Mouse (Mus musculus) forebrain, postnatal 0 days (tissue): ENCODE data around the gene E4f1. TPM values are rescaled to one million over a fixed set of nuclear protein-coding genes. Genes with fewer than 3 reads are reported as not detected.
"Not testable (repeated sequence)": the region's sequence is repeated elsewhere in the genome, so short reads cannot be mapped to it uniquely, and the experiment has no call there.

Experiments used
- ATAC-seq: fragments of 200-750 bp; cut with Nextera tagmentation; 2 replicates; pipeline ENCODE4 v1.8.0; 2017; ENCODE audit warnings: mild to moderate bottlenecking, moderate library complexity
- DNase-seq: peaks from one replicate; pipeline ENCODE4 v3.0.0-alpha.2; 2015
- H3K27ac ChIP-seq: fragments of 300-500 bp; sonication (generic); 2 replicates; pipeline ENCODE4 v1.5.1; 2014; ENCODE audit warnings: low read depth, mild to moderate bottlenecking, antibody characterized with exemption, low read length, moderate library complexity, mixed read lengths
- H3K27me3 ChIP-seq: fragments of 300-500 bp; sonication (generic); 2 replicates; pipeline ENCODE4 v1.6.1; 2014; ENCODE audit warnings: mild to moderate bottlenecking, low read length, mixed read lengths; ENCODE audit not compliant: insufficient read depth
- H3K36me3 ChIP-seq: fragments of 300-500 bp; sonication (generic); 2 replicates; pipeline ENCODE4 v1.6.1; 2014; ENCODE audit warnings: mild to moderate bottlenecking, moderate library complexity; ENCODE audit not compliant: insufficient read depth
- H3K4me1 ChIP-seq: fragments of 300-500 bp; sonication (generic); 2 replicates; pipeline ENCODE4 v1.6.1; 2014; ENCODE audit warnings: antibody characterized with exemption; ENCODE audit not compliant: insufficient read depth
- H3K4me2 ChIP-seq: fragments of 300-500 bp; sonication (generic); 2 replicates; pipeline ENCODE4 v1.6.1; 2014; ENCODE audit warnings: low read depth, mild to moderate bottlenecking, moderate library complexity
- H3K4me3 ChIP-seq: fragments of 300-500 bp; sonication (generic); 2 replicates; pipeline ENCODE4 v1.5.1; 2014; ENCODE audit warnings: low read depth, low read length, mixed read lengths
- H3K9ac ChIP-seq: fragments of 300-500 bp; sonication (generic); 2 replicates; pipeline ENCODE4 v1.6.1; 2014; ENCODE audit warnings: mild to moderate bottlenecking
- H3K9me3 ChIP-seq: fragments of 300-500 bp; sonication (generic); 2 replicates; pipeline ENCODE4 v1.6.1; 2016; ENCODE audit warnings: low read length
- CTCF ChIP-seq: sonication (generic); IDR thresholded peaks from 2 replicates; pipeline ENCODE4 v1.5.1; 2016; ENCODE audit warnings: antibody characterized with exemption, control low read depth, low read depth
- WGBS: fragments of 180-500 bp; shearing (Covaris S2); extraction: QIAGEN DNeasy Blood & Tissue Kit; methylation state at CpG from one replicate; pipeline ENCODE4 v1.1.7; 2014; 5-methylcytosine and 5-hydroxymethylcytosine counted together
- polyA plus RNA-seq: library from polyadenylated mRNA; unstranded; fragments of >200 nt; fragmentation: Nextera tagmentation; extraction: Ambion mirVana; gene quantifications from 2 replicates; pipeline ENCODE4 v1.2.1, GENCODE M21; 2015
- total RNA-seq: library from RNA; depleted of rRNA; stranded (reverse); fragments of >200 nt; gene quantifications from 2 replicates; pipeline ENCODE4 v1.2.3, GENCODE M21; 2014

Gene E4f1
- total and polyA plus RNA-seq, 2 experiments from 2014 or later: 25.6 to 37.5 TPM

DNA sequence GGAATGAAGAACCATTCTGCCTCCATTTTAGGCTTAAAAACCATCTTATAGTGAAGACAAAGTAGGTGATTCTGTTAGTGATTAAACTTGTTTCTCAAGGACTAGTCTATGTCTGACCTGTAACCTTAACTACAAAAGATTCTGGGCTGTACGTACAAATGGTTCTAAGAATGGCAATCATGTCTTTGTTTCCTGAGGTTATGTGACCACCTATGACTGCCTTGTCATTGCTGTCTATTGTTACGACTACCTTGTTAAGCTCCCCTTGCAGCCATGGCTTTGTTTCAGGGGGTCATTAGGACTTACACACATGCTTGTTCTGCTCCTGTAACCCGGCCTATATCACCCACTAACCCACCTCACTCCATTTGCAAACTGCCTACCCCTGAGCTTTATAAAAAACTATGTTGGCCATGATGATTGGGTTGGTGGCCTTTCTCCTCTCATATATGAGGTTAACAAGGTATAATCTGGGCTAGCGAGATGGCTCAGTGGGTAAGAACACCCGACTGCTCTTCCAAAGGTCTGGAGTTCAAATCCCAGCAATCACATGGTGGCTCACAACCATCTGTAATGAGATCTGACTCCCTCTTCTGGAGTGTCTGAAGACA lies 1.4 kb downstream of the E4f1 start:
- ATAC-seq: no peak
- no peak overlapping the region for H3K4me2 ChIP-seq
- no peak overlapping the region for H3K4me3 ChIP-seq
- DNase-seq: no peak
- no peaks in the 10 kb centered on the region for H3K9me3 ChIP-seq
- 93% methylated on average over 5 of the region's 5 CpGs for WGBS
- no peak for TF ChIP-seq CTCF
- H3K4me1 ChIP-seq: peaks cover 10% of the 10 kb centered on the region
- H3K9ac ChIP-seq: no peak overlapping the region
- H3K36me3 ChIP-seq: peaks cover under 1% of the 10 kb centered on the region; the same call in 1 of the 2 replicates
- no peaks in the 10 kb centered on the region for H3K27me3 ChIP-seq
- no peak overlapping the region for H3K27ac ChIP-seq

DNA sequence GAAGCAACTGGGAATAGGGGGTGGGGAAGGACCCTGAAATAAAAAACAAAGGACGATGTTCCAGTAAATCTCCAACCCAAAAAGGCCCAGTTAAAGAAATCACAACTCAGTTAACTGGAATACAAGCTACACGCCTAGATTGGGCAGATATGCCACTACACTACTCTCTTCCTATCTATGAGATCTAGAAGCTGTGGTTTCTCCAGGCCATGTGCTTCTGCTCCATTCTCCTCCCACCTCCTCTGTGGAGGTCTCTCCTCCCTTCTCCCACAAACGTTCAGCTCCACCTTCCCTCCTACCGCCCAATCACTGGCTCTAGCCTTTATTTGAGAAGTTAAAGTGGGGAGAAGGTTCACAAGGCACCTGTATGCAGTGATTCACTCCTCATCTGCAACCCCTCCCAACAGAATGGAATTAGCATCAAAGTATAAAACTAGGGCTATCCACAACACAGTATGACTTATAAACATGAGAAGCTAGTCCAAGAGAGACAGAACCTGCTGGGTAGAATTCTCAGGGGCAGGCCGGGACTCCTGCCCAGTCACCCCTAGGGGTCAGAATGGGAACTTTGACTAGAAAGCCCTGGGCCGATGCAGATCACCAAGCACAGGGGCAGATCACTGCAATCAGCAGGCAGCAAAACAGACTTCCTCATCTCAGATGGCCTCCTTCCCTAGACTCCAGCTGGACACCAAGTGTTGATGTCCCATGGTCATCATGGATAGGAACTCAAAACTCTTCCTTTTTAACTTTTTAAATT lies 6.6 kb downstream of the E4f1 start:
- no peaks in the 10 kb centered on the region for H3K9me3 ChIP-seq
- ATAC-seq: no peak
- DNase-seq: no peak
- H3K4me3 ChIP-seq: no peak overlapping the region
- H3K27me3 ChIP-seq: no peaks in the 10 kb centered on the region
- H3K4me1 ChIP-seq: no peaks in the 10 kb centered on the region
- no peak overlapping the region for H3K9ac ChIP-seq
- 62% methylated on average over 6 of the region's 6 CpGs for WGBS
- no peaks in the 10 kb centered on the region for H3K36me3 ChIP-seq
- TF ChIP-seq CTCF: no peak
- no peak overlapping the region for H3K27ac ChIP-seq
- H3K4me2 ChIP-seq: no peak overlapping the region

DNA sequence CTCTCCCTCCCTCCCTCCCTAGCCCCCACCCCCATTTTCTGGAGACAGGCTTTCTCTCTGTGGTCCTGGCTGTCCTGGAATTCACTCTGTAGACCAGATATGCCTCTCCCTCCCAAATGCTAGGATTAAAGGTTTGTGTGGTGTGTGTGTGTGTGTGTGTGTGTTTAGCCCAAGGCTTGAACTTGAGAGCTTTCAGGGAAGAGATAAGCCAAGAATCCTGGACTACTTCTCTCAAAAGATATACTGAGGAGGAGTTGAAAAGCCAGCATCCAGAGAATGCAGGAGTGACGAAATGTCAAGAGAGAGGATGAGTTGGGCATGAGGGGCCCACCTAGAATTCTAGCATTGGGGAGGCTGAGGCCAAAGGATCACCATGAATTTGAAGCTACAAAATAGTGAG lies 7.2 kb downstream of the E4f1 start:
- DNase-seq: no peak
- Histone ChIP-seq H3K27me3 (no peaks in the 10 kb centered on the region), H3K9ac (no peak overlapping the region), H3K27ac (no peak overlapping the region), H3K36me3 (no peaks in the 10 kb centered on the region), H3K4me2 (no peak overlapping the region), H3K4me1 (no peaks in the 10 kb centered on the region), H3K9me3 (no peaks in the 10 kb centered on the region), H3K4me3 (no peak overlapping the region)
- TF ChIP-seq CTCF: no peak
- ATAC-seq: no peak
- 84% methylated on average over 1 of the region's 1 CpGs for WGBS

GRCm38 (mm10) chr17:24461580-24461979 lies 8.5 kb downstream of the E4f1 start:
- H3K4me3 ChIP-seq: no peak overlapping the region
- H3K4me2 ChIP-seq: no peak overlapping the region
- H3K36me3 ChIP-seq: no peaks in the 10 kb centered on the region
- H3K27ac ChIP-seq: no peak overlapping the region
- H3K27me3 ChIP-seq: no peaks in the 10 kb centered on the region
- ATAC-seq (no peak), DNase-seq (peak; percentile 46)
- H3K9me3 ChIP-seq: no peaks in the 10 kb centered on the region
- H3K9ac ChIP-seq: no peak overlapping the region
- TF ChIP-seq CTCF: peak; percentile 56
- no peaks in the 10 kb centered on the region for H3K4me1 ChIP-seq
- 59% methylated on average over 2 of the region's 2 CpGs for WGBS

- H3K4me1 ChIP-seq, H3K27ac ChIP-seq, H3K9me3 ChIP-seq, H3K27me3 ChIP-seq, ATAC-seq, DNase-seq, H3K9ac ChIP-seq, H3K36me3 ChIP-seq: not testable (repeated sequence)
- 48% methylated on average over 10 of the region's 10 CpGs for WGBS
- peak overlapping the region; percentile 81 for H3K4me3 ChIP-seq
- H3K4me2 ChIP-seq: peak overlapping the region; percentile 83
Observed at GRCm38 (mm10) chr17:24455523-24456206, 14.4 kb downstream of the E4f1 start.

DNA sequence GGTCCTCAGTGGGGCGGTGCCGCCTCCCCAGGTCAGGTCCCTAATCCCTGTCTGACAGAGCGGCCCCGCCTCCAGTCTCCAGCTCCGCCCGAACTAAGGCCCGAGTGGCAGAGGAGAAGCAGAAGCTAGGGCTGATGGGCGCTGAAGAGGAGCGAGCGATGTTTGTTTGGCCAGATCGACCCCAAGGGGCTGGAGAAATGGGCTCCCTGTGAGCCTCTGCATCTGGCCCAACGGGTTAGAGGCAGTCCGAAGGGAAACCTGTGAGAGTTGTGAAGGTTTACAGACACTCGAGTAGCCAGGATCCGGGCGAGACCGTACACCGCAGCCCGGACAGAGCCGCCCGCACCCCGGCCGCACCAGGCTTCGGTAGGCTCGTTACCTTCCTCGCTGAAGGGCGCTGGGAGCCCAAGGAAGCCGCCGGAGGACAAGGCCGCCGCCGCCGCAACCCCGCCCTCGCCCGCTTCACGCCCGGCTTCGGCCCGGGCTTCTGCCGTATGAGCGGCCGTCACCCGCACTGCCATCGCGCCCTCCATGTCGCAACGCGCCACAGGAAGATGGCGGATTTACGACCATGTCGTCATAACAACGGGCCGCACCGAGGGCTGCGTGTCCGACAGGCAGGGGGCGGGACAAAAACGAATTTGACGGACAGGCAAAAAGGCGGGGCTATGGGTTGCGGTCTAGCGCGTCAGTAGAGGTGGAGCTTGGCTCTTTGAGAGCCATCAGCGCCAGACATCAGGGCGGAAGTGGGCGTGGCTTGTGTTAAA lies 15.2 kb downstream of the E4f1 start:
- Histone ChIP-seq H3K9me3 (no peaks in the 10 kb centered on the region), H3K27me3 (no peaks in the 10 kb centered on the region), H3K4me3 (peak overlapping the region; percentile 81), H3K4me1 (peaks cover 10% of the 10 kb centered on the region; the same call in 1 of the 2 replicates), H3K9ac (peak overlapping the region; percentile 94), H3K27ac (peak overlapping the region; percentile 93), H3K36me3 (peaks cover 11% of the 10 kb centered on the region; the same call in 1 of the 2 replicates), H3K4me2 (peak overlapping the region; percentile 83)
- ATAC-seq (peak; percentile 97), DNase-seq (peak; percentile 99)
- peak; percentile 29 for TF ChIP-seq CTCF
- 3% methylated on average over 67 of the region's 67 CpGs for WGBS
